Mouse (Mus musculus) macrophage (primary cell): ENCODE measurements around the gene Tmem158. TPM values are rescaled to one million over a fixed set of nuclear protein-coding genes. Genes with fewer than 3 reads are reported as not detected.

Experiments used
- H3K27ac ChIP-seq: fragments of 350-480 bp; formaldehyde crosslinking; 2 replicates; pipeline ENCODE4 v1.9.0; 2021
- H3K36me3 ChIP-seq: fragments of 350-480 bp; formaldehyde crosslinking; 2 replicates; pipeline ENCODE4 v1.9.0; 2021; ENCODE audit errors: inconsistent target
- H3K4me3 ChIP-seq: fragments of 350-480 bp; formaldehyde crosslinking; 2 replicates; pipeline ENCODE4 v1.9.0; 2021; ENCODE audit errors: inconsistent target
- H3K79me2 ChIP-seq: fragments of 350-480 bp; formaldehyde crosslinking; 2 replicates; pipeline ENCODE4 v1.9.0; 2021; ENCODE audit errors: inconsistent target
- WGBS: methylation state at CpG from one replicate; pipeline ENCODE4 v1.1.7; 2026; ENCODE audit warnings: inconsistent platforms; ENCODE audit not compliant: missing documents; 5-methylcytosine and 5-hydroxymethylcytosine counted together
- polyA plus RNA-seq: library from polyadenylated mRNA; stranded (reverse); fragments of 250-400 nt; gene quantifications from 3 replicates; pipeline ENCODE4 v1.2.4, GENCODE M21; 2018; ENCODE audit warnings: inconsistent platforms

The Tmem158 gene
- polyA plus RNA-seq, 1 experiment from 2014 or later: 1.4 TPM

GRCm38 (mm10) chr9:123273876-123274275 lies 13.3 kb upstream of the Tmem158 start:
- H3K79me2 ChIP-seq: no peaks in the 10 kb centered on the region
- no peak overlapping the region for H3K27ac ChIP-seq
- WGBS: 42% methylated on average over 2 of the region's 2 CpGs
- H3K4me3 ChIP-seq: no peak overlapping the region
- no peaks in the 10 kb centered on the region for H3K36me3 ChIP-seq

DNA sequence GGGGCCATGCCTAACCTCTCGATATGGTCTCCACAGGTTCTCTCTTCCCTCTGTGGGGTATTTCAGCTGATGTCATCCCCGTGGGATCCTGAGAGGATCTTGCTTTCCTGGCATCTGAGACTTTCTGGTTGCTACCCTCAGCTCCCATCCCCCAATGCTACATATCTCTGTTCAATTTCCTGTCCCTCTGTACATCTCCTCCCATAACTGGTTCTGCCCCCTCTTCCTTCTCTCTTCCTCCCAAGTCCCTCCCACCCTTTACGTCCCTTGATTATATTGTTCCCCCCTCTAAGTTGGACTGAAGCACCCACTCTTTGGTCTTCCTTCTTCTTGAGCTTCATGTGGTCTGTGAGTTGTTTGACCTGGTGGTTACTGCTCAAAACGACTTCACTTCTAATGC lies 11.0 kb upstream of the Tmem158 start:
- no peak overlapping the region for H3K27ac ChIP-seq
- 61% methylated on average over 4 of the region's 4 CpGs for WGBS
- no peaks in the 10 kb centered on the region for H3K79me2 ChIP-seq
- no peaks in the 10 kb centered on the region for H3K36me3 ChIP-seq
- H3K4me3 ChIP-seq: no peak overlapping the region

GRCm38 (mm10) chr9:123269906-123270558 lies 9.5 kb upstream of the Tmem158 start:
- H3K36me3 ChIP-seq: no peaks in the 10 kb centered on the region
- H3K27ac ChIP-seq: peak overlapping the region; percentile 65
- 38% methylated on average over 2 of the region's 2 CpGs for WGBS
- H3K4me3 ChIP-seq: no peak overlapping the region
- no peaks in the 10 kb centered on the region for H3K79me2 ChIP-seq

DNA sequence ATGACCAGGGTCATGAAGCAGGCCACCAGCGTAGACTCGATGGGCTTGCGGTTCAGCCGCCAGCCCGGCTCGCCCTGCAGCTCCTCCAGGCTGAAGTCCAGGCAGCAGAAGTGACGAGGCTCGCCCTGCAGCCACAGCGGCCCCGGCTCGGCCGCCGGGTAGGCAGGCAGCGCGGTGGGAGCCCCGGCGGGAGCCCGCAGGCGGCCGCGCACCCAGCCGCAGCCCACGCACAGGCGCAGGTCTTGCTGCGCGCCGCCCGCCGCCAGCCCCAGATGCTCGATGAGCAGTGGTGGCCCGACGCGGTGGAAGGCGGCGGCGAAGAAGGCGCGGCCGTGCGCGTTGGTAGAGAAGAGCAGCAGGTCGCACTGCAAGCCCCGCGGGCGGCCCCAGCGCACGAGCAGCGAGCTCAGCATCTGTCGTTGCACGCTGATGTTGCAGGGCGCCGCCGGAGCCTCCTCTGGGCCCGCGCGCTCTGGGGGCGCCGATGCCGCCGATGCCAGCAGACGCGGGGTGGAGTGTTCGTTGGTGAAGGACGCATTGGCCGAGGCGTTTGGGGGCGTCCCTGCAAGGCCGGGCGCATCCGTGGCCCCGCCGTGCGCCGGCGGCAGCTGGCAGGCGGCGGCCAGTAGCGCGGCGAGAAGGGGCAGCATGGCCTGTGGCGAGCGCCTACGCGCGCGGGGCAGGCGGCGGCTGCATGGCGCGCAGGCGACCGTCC lies 511 bp downstream of the Tmem158 start:
- H3K27ac ChIP-seq: no peak overlapping the region
- H3K79me2 ChIP-seq: no peaks in the 10 kb centered on the region
- under 1% methylated on average over 89 of the region's 92 CpGs for WGBS
- no peaks in the 10 kb centered on the region for H3K36me3 ChIP-seq
- H3K4me3 ChIP-seq: no peak overlapping the region

DNA sequence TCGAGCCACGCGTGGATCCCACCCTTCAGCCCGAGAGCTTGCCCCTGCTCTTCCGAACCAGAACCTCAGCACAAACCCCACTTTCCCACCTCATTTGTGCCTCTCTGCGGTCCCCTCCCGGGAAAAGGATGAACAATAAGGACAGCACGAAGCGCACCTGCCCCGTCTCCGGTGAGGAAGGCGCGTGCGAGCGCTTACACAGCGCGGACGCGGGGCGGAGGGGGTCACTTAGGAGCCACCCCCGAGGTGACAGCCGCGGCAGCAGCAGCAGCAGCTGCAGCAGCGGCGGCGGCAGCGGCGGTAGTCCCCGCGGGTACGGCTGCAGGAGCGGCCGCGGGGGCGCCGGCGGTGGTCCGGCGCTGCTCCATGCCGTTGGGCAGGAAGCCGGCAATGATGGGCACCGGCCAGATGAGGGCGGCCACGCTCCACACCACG lies 1.1 kb downstream of the Tmem158 start:
- Histone ChIP-seq H3K79me2 (no peaks in the 10 kb centered on the region), H3K36me3 (no peaks in the 10 kb centered on the region), H3K27ac (no peak overlapping the region), H3K4me3 (no peak overlapping the region; the same call in 1 of the 2 replicates)
- 3% methylated on average over 43 of the region's 45 CpGs for WGBS

- Histone ChIP-seq H3K79me2 (no peaks in the 10 kb centered on the region), H3K27ac (no peak overlapping the region), H3K4me3 (no peak overlapping the region), H3K36me3 (no peaks in the 10 kb centered on the region)
- 83% methylated on average over 10 of the region's 10 CpGs for whole genome bisulfite sequencing
Observed at GRCm38 (mm10) chr9:123258796-123259195, 1.8 kb downstream of the Tmem158 start.

- Histone ChIP-seq H3K79me2 (no peaks in the 10 kb centered on the region), H3K4me3 (no peak overlapping the region), H3K27ac (no peak overlapping the region), H3K36me3 (no peaks in the 10 kb centered on the region)
- WGBS: 94% methylated on average over 3 of the region's 3 CpGs
Observed at GRCm38 (mm10) chr9:123255736-123256135, 4.8 kb downstream of the Tmem158 start.

- WGBS: 80% methylated on average over 1 of the region's 1 CpGs
Observed at GRCm38 (mm10) chr9:123247992-123248391, 12.6 kb downstream of the Tmem158 start.

DNA sequence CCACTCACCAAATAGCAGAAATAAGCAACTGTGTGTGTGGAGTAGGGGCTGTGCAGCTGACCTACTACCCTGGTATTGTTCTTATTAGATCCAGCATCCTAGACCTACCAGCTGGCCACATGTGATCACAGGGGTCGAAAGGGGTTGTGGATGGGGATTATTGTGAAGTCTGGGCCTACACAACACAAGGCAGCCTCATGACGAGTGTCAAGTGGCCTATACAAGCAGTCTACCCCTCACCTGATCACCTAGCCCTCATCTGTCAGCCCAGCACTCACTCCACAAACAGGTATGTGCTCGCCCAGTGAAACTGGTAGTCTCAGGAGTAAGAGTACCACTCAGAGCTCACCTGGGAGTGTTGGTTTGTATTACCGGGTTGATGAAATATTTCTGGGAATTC lies 15.4 kb downstream of the Tmem158 start:
- Histone ChIP-seq H3K27ac (no peak overlapping the region), H3K4me3 (no peak overlapping the region), H3K36me3 (no peaks in the 10 kb centered on the region), H3K79me2 (no peaks in the 10 kb centered on the region)
- 91% methylated on average over 4 of the region's 4 CpGs for WGBS

More at GRCm38 (mm10) chr9:123247992-123248391, 12.6 kb downstream of the Tmem158 start:
- no peak overlapping the region for H3K4me3 ChIP-seq
- H3K27ac ChIP-seq: no peak overlapping the region
- H3K36me3 ChIP-seq: no peaks in the 10 kb centered on the region
- H3K79me2 ChIP-seq: no peaks in the 10 kb centered on the region

DNA sequence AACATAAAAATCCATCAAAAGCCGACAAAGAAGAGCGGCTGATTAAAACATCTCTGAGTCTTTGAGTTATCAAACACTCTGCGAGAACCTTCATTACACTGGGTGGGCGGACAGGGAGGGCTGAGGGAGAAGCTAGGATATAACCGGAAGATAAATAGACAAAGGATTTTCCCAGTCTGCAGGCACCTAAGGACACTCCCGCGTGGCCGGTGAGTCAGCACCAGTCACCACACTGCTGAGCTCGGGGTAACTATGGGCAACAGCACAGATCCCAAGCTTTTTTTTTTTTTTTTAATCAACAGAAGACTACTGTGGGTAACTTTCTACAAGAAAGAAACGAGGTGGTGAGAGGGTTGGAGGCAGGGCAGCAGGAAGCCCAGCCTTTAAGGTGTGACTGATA lies 16.6 kb downstream of the Tmem158 start:
- Histone ChIP-seq H3K36me3 (no peaks in the 10 kb centered on the region), H3K4me3 (no peak overlapping the region)
- 73% methylated on average over 10 of the region's 10 CpGs for WGBS

DNA sequence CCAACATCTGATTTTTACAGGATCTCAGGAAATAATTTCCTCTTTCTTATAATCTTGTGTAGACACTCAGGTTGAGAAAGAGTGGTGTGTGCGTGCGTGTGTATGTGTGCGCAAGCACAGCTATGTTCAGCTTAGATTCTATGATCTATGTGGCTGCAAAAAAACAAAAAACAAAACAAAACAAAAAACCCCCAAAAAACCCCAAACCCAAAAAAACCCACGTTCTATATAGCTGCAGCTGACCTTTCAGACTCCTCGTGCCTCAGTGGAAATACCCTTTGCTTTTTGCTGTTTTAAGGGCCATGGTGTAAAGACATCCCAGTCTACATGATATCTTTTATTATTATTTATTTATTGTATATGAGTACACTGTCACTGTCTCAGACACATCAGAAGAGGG lies 19.4 kb downstream of the Tmem158 start:
- H3K36me3 ChIP-seq: no peaks in the 10 kb centered on the region

More for the DNA sequence above, 16.6 kb downstream of the Tmem158 start:
- Histone ChIP-seq H3K27ac (no peak overlapping the region), H3K79me2 (no peaks in the 10 kb centered on the region)

DNA sequence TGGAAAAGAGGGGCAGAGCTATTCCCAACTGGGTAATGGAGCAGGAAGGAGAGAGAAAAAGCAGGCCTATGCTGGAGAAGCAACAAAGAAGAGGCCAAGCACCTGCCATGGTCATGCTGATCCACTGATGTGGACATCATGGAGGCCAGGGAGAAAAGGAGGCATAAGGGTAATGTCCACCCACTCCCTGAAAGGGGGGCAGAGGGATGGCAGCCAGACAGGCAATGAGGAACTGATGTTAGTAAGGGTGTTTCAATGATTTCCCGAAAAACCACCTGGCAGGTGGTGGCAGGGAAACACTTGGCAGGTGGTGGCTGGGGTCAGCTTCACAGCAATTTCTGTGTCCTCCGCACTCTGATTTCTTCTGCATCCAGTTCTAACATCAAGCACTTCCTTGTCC lies 19.8 kb downstream of the Tmem158 start:
- H3K27ac ChIP-seq: no peak overlapping the region
- 90% methylated on average over 2 of the region's 2 CpGs for WGBS
- H3K4me3 ChIP-seq: no peak overlapping the region
- H3K79me2 ChIP-seq: no peaks in the 10 kb centered on the region
- H3K36me3 ChIP-seq: no peaks in the 10 kb centered on the region

More for the DNA sequence above, 19.4 kb downstream of the Tmem158 start:
- H3K79me2 ChIP-seq: no peaks in the 10 kb centered on the region
- WGBS: 96% methylated on average over 5 of the region's 5 CpGs
- H3K4me3 ChIP-seq: no peak overlapping the region
- no peak overlapping the region for H3K27ac ChIP-seq

GRCm38 (mm10) chr9:123240271-123240670 lies 20.3 kb downstream of the Tmem158 start:
- Histone ChIP-seq H3K79me2 (no peaks in the 10 kb centered on the region), H3K27ac (no peak overlapping the region), H3K4me3 (no peak overlapping the region), H3K36me3 (no peaks in the 10 kb centered on the region)
- WGBS: 97% methylated on average over 5 of the region's 5 CpGs

DNA sequence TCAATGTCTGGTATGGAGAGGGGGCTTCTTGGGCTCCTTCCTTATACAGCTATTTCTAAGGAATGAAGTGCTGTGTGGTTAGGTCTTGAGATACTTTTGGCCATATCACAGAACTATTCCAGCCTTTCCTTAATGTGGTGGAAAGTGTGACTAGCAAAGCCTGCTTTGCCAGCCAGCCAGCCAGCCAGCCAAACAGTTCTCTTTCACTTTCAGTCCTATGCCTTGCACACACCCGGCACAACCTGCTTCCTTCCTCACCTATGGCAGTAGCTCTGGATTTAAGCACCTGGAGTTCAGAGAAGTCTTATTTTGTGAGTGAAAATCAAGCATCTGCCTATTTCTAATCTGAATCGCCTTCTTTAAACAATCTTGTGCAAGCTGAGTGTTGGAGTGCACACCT lies 20.9 kb downstream of the Tmem158 start:
- H3K4me3 ChIP-seq: no peak overlapping the region
- H3K79me2 ChIP-seq: no peaks in the 10 kb centered on the region
- H3K27ac ChIP-seq: no peak overlapping the region
- 44% methylated on average over 2 of the region's 2 CpGs for WGBS
- no peaks in the 10 kb centered on the region for H3K36me3 ChIP-seq

- Histone ChIP-seq H3K36me3 (no peaks in the 10 kb centered on the region), H3K79me2 (no peaks in the 10 kb centered on the region), H3K27ac (no peak overlapping the region), H3K4me3 (no peak overlapping the region)
- WGBS: 83% methylated on average over 4 of the region's 4 CpGs
Observed at GRCm38 (mm10) chr9:123238256-123239045, 22.1 kb downstream of the Tmem158 start.
